Comparison of ENCODE assay signal across 9 mouse cellular contexts in the genomic region with DNA sequence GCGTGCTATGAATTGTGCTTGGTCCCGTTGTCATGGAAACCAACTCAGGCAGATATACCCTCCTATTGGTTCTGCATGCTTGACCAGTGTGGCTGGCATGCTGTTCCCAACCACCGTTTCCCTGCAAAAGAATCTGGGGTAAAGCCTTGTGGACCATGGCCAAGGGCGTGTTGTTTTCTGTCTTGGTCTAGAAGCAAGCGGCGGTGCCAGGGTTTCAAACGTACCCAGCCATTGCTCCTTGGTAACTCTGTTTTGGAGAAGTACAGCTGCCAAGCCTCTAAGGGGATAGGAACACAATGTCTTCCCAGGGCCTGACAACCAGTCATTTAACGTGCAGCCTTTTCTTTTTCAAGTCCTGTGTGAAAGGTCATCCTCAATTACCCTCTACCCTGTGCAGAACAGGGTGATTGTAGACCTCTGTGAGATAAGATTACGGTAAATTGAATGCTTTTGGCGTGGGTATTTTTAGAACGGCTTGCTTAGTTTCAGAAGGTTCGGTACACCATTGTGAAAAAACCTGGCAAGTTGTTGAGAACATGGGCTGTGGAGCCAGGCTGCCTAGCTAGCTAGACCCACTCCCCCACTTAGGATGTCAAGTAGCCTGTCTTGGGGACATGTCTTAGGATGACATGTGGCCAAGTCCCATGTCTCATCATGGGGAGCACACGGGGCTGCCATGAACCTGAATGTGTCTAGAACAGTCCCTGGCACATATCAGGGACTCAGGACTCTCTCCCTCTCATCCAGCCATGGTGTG. TPM values are rescaled to one million over a fixed set of nuclear protein-coding genes. Genes with fewer than 3 reads are reported as not detected.
DNase-seq lines count a peak whose midpoint lies in the region; ATAC-seq and TF ChIP-seq lines count a peak whose summit lies in the region.
"Had no signal": no experiment of that assay in that cellular context is flagged by ENCODE, and none has a peak within 500 bp of the region (broad histone marks: within the 10 kb centered on the region; RNA-seq: fewer than 3 reads in every experiment).

No protein-coding gene starts in this region.

- intact Hi-C loops in heart, postnatal 14 days (cut with DNase I) = no loop called here

- peaks cover 5% of the 10 kb centered on the region; the same call in 1 of the 2 replicates for H3K4me1 ChIP-seq in neural tube, embryonic 14.5 days (ENCODE audit: control insufficient read depth, insufficient read depth, low read length)

- WGBS in neural tube, embryonic 14.5 days = 58% methylated on average over 13 of the region's 13 CpGs

- ATAC-seq in neural tube, embryonic 14.5 days (ENCODE audit: low read depth) = peak; percentile 65
- no peak for ATAC-seq in inflammation-experienced regulatory T-cells, adult 6 months

- H3K27ac ChIP-seq in layer of hippocampus, adult 2 months = peak overlapping the region; percentile 87
- H3K27ac ChIP-seq in neural tube, embryonic 14.5 days (ENCODE audit: low read depth, low read length) = no peak overlapping the region

- no peak for TF ChIP-seq CTCF in layer of hippocampus, adult 2 months (conservative IDR thresholded peaks at IDR 0.05)

- peak; percentile 67 to 81 for DNase-seq in layer of hippocampus, adult 2 months (ENCODE audit: low spot score in 2 of 2)
- DNase-seq in layer of hippocampus, adult 9-10 months (ENCODE audit: low spot score) = no peak
- DNase-seq in fibroblast of lung, adult 2 months (ENCODE audit: low read depth) = peak; percentile 71
- DNase-seq in heart, postnatal 14 days = peak; percentile 43 to 63
- no peak for DNase-seq in kidney, adult 18-20 months

- H3K36me3 ChIP-seq in neural tube, embryonic 14.5 days (ENCODE audit: control insufficient read depth, insufficient read depth, low read length) = no peaks in the 10 kb centered on the region

- H3K9ac ChIP-seq in neural tube, embryonic 14.5 days (replicated peaks; ENCODE audit: low read depth, low read length) = no peak overlapping the region

- no peak overlapping the region for H3K4me3 ChIP-seq in layer of hippocampus, adult 2 months
- no peak overlapping the region for H3K4me3 ChIP-seq in neural tube, embryonic 14.5 days (ENCODE audit: low read depth, low read length)

- H3K4me2 ChIP-seq in neural tube, embryonic 14.5 days (ENCODE audit: low read depth, low read length) = no peak overlapping the region

- peaks cover 15% of the 10 kb centered on the region for H3K27me3 ChIP-seq in neural tube, embryonic 14.5 days (ENCODE audit: control insufficient read depth, insufficient read depth, low read length)

- no peaks in the 10 kb centered on the region for H3K9me3 ChIP-seq in neural tube, embryonic 14.5 days (ENCODE audit: control insufficient read depth, low read length)

RNA-seq across cellular contexts. Expression of a gene that starts 10.6 kb away (rescaled TPM):
- total RNA-seq in layer of hippocampus, adult 2 months (2021) = 100 to 1,000 TPM; 636 to 650 TPM
- 100 to 1,000 TPM; 388 to 401 TPM for total RNA-seq in heart, postnatal 14 days (2021)
- 65.7 and 123 TPM in 2 replicates for polyA plus RNA-seq in neural tube, embryonic 14.5 days (2014; fragmentation: Nextera tagmentation; extraction: Ambion mirVana)
- polyA plus RNA-seq in inflammation-experienced regulatory T-cells, adult 6 months (2017; shearing (Covaris generic)) = 10 to 100 TPM in 1 of 3 experiments, 1 to 10 TPM in 2; 1.5 to 11.0 (median 2.6) TPM

RNA-seq across cellular contexts. Expression of a gene that starts 17.0 kb away (rescaled TPM):
- 100 to 1,000 TPM; 545 to 546 TPM for total RNA-seq in layer of hippocampus, adult 2 months (2021)
- total RNA-seq in heart, postnatal 14 days (2021) = 10 to 100 TPM; 71.0 to 71.3 TPM
- 15.3 and 28.9 TPM in 2 replicates for polyA plus RNA-seq in neural tube, embryonic 14.5 days (2014; fragmentation: Nextera tagmentation; extraction: Ambion mirVana)
- polyA plus RNA-seq in inflammation-experienced regulatory T-cells, adult 6 months (2017; shearing (Covaris generic)) = under 1 TPM in 1 of 3 experiments, not detected in 2; 0.94 TPM
- total RNA-seq: neutrophil, adult 5-6 weeks had no signal

RNA-seq across cellular contexts. Expression of a gene that starts 24.9 kb away (rescaled TPM):
- 10 to 100 TPM; 62.9 to 66.3 TPM for total RNA-seq in layer of hippocampus, adult 2 months (2021)
- 10 to 100 TPM; 17.3 to 20.2 TPM for total RNA-seq in heart, postnatal 14 days (2021)
- 58.4 and 67.4 TPM in 2 replicates for polyA plus RNA-seq in neural tube, embryonic 14.5 days (2014; fragmentation: Nextera tagmentation; extraction: Ambion mirVana)
- 10 to 100 TPM; 29.9 to 37.2 (median 35.3) TPM for polyA plus RNA-seq in inflammation-experienced regulatory T-cells, adult 6 months (2017; shearing (Covaris generic))

RNA-seq across cellular contexts. Expression of a gene that starts 37.0 kb away (rescaled TPM):
- 1,000 to 10,000 TPM; 1,175 to 1,192 TPM for total RNA-seq in layer of hippocampus, adult 2 months (2021)
- total RNA-seq in heart, postnatal 14 days (2021) = 1 to 10 TPM; 4.9 to 5.5 TPM
- 203 and 295 TPM in 2 replicates for polyA plus RNA-seq in neural tube, embryonic 14.5 days (2014; fragmentation: Nextera tagmentation; extraction: Ambion mirVana)
- polyA plus RNA-seq in inflammation-experienced regulatory T-cells, adult 6 months (2017; shearing (Covaris generic)) = 1 to 10 TPM in 1 of 3 experiments, not detected in 2; 5.9 TPM
- total RNA-seq: neutrophil, adult 5-6 weeks had no signal

RNA-seq across cellular contexts. Expression of a gene that starts 52.5 kb away (rescaled TPM):
- total RNA-seq in layer of hippocampus, adult 2 months (2021) = not detected
- not detected for total RNA-seq in heart, postnatal 14 days (2021)
- polyA plus RNA-seq in neural tube, embryonic 14.5 days (2014; fragmentation: Nextera tagmentation; extraction: Ambion mirVana) = not detected in 2 replicates
- not detected for polyA plus RNA-seq in inflammation-experienced regulatory T-cells, adult 6 months (2017; shearing (Covaris generic))
- total RNA-seq: neutrophil, adult 5-6 weeks had no signal
- polyA plus RNA-seq: limb, embryonic 11.5 days had no signal

Comparison
In these comparisons a context has a peak if more than half of its experiments do, and no peak if none do; other contexts are left out.
1. DNase-seq: peak in layer of hippocampus, adult 2 months (2 of 2), fibroblast of lung, adult 2 months (single experiment) and heart, postnatal 14 days (2 of 2); none in layer of hippocampus, adult 9-10 months (single experiment) and kidney, adult 18-20 months (single experiment).
2. RNA of a gene that starts 17.0 kb away (total RNA-seq): 545 to 546 TPM in layer of hippocampus, adult 2 months; 71.0 to 71.3 TPM in heart, postnatal 14 days; every median in the first group is over 4 times any median in the second.